Mouse (Mus musculus) skeletal muscle tissue, adult 2 months (tissue): ENCODE results near the gene Susd4.
A peak's percentile ranks its signal among the peaks of the same experiment; 100 is the strongest.

Experiments used
- DNase-seq: peaks from one replicate; pipeline ENCODE4 v3.0.0-alpha.2; 2012; ENCODE audit warnings: low read depth, low spot score

Gene Susd4

DNA sequence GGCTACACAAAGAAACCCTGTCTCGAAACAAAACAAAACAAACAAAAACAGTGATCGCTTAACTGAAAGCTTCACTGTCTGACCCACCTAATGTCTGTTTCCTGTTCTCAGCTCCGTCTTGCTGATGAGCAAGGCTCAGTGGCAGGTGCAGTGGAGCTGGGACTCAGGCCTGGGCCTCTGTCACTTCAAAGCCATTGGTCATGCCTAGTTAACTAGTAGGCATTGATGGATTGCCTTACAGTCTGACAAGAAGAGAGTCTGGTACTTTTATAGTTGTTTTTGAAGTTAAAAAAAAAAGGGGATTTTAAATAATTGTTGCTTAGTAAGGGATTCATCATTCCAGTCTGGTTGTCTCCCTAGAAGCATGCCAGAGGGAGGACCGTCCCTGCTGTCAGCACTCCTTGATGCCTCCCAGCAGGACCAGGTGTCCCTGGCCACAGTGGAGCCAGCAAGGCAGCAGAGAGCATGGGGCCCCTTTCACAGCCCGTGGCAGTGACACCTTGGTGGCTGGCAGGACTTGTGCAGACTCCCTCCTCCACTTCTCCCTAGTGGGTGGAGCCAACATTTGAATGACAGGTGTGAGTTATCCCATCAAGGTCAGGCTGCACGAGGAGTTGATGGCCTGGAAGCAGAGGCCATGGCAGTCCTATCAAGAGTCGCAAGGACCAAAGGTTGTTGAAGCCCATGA, 98.2 kb downstream of the Susd4 start:
- DNase-seq, result no peak

GRCm38 (mm10) chr1:182863396-182863795, 99.7 kb downstream of the Susd4 start:
- no peak for DNase-seq

DNA sequence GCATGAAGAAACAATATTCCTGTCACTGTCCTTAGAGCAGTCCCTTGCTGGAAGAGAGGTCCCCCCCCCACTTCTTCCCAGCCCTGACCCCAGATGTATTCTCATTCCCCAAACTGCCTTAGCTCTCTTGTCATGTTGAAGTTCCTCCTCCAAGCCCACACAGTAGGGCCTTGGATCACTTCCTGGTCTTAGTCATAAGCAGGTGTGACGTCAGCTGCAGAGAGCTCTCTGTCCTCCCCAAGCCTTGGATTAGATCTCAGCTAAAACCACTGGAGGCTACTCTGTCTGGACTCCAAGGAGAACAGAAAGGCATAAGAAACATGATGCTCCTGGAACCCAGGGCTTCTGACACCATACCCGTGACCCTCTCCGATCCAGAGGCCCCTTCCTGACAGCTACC, 104.2 kb downstream of the Susd4 start:
- DNase-seq, result no peak

- peak; percentile 35 for DNase-seq
Observed at GRCm38 (mm10) chr1:182868432-182869113, 104.9 kb downstream of the Susd4 start.

GRCm38 (mm10) chr1:182869114-182869456, 105.4 kb downstream of the Susd4 start:
- no peak for DNase-seq

GRCm38 (mm10) chr1:182878156-182878555, 114.5 kb downstream of the Susd4 start:
- DNase-seq, result no peak

- DNase-seq, result peak; percentile 49
Observed at GRCm38 (mm10) chr1:182878719-182879118, 115.1 kb downstream of the Susd4 start.

DNA sequence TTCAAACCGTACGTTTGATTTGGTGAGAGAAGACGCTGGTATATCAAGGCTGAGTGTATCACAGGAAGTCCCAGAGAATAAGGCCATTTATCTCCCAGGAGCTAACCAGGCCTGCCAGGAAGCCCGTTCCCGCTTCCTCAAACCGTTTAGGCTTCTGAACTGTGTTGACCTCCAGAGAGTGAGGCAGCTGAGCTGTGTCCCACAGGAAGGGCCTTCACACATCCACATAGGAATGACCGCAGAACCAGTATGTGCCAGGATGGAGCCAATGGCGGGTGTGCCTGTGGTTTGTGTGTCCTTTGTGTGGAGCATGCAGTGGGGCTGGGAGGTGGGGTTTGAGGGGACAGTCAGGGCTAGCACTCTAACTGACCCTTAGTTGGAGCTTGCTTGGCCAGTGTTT, 117.6 kb downstream of the Susd4 start:
- no peak for DNase-seq

- DNase-seq, result no peak
Observed at GRCm38 (mm10) chr1:182882611-182883010, 119.0 kb downstream of the Susd4 start.

- DNase-seq, result peak; percentile 27
Observed at GRCm38 (mm10) chr1:182895698-182896097, 132.0 kb downstream of the Susd4 start.

- DNase-seq, result no peak
Observed at GRCm38 (mm10) chr1:182897071-182897470, 133.4 kb downstream of the Susd4 start.

DNA sequence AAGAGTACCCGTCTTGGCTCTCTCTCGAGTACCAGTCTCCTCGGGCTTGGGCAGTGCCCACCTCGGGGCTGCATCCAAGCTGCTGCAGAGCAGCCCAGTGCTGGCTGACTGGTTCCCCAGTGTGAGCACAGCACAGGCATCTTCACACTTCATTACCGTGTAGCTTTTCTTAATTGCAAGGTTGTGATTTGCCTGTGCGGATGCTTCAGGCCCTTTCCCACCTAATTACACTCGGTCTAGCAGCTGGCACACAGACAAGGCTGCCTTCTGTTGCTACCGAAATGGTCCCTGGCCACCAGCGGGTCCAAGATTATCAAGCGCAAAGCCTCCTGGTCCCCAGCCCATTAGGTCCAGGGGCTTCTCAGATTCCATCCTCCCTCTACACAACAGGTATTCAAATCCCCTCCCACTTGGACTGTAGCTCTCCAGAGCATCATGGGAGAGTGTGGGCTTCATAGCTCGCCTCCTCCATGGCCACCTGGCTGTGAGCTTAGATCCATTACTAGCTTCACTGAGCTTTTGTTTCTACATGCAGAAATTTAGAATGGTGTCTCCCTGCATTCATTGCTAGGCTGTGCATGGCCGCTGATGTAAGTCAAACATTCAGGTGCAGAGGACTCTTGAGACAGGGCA, 134.0 kb downstream of the Susd4 start:
- DNase-seq, result no peak

GRCm38 (mm10) chr1:182902095-182902494, 138.4 kb downstream of the Susd4 start:
- DNase-seq, result no peak

DNA sequence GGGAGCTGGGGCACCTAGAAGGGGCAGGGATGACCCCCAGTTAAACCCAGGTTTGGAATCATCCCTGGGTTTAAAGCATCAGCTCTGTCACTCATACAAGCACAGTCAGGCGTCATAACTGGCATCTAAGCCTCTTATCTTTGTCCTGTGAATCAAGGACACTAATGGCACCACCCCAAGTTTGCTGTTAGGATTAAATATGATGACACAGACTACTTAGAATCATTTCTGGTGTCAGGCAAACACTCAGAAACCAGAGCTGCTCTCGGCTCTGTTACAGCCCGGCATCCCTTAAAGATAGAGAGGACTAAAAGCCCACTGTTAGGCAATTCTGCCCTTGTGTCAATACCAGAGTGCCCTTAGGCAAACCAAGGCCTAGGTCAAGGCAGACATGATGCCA, 139.2 kb downstream of the Susd4 start:
- DNase-seq, result no peak

GRCm38 (mm10) chr1:182905669-182906068, 142.0 kb downstream of the Susd4 start:
- no peak for DNase-seq

DNA sequence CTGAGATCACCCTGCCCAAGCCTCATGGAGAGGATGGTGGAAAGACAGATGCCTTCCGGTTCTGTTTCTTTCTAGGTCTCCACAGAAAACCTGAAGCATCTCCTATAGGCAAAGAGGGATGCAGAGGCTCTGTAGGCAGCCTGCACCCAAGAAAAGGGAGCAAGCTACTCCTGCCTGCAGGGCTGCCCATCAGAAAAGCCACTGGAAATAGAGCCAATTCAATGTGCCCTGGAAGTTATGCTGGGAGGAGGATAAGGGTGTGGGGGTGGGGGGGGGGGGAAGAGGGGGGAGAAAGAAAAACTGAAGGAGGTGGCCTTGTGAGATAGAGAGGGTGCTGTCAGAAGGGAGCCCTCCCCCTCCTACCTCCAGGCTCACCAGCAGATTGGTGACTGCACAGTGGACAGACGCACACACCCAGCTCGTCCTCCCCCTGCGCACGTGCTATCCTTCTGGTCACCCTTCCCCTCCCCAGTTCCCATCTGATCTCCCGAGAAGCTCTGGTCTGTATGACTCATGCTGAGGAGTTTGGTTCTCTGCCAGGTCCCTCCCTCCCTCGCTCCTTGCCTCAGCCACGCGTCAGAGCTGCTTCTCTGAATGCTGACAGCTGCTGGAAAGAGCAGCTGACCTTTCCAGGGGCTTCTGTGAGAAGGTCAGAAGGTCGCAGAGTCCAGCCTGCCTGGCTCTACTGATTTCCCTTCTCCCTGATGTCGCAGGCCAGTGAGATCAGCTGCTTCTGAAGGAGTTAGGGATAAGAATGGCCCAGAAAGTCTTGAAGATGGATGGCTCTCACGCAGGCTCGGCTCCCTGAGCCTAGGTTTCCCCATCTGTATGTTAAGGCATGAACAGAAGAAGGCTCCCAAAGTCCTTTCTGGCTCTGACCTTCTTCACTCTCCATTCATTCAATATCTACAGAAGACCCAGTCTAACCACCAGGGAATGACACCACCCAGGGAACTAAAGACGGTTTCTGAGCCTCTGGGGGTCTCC, 144.7 kb downstream of the Susd4 start:
- peak; percentile 98 for DNase-seq

- DNase-seq, result no peak
Observed at GRCm38 (mm10) chr1:182909066-182909465, 145.4 kb downstream of the Susd4 start.

- DNase-seq, result no peak
Observed at GRCm38 (mm10) chr1:182909596-182909995, 145.9 kb downstream of the Susd4 start.

DNA sequence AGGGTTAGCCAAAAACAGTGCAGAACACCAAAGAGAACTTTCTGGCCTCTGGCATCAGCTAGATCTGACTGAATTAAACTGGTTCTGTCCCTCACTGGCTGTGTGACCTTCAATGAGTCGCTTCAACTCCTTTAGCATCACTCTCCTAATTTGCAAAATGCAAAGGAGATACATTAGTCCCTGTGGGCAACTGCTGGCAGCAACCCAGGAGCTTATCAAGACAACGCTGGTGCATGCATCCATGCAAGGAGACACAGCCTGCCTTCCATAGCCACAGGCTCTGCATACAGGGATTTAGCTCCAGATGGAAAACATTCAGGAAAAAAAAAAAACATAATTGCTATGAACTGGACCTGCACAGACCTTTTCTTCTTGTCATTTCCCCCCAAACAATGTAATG, 148.9 kb downstream of the Susd4 start:
- no peak for DNase-seq

GRCm38 (mm10) chr1:182914121-182914908, 150.7 kb downstream of the Susd4 start:
- no peak for DNase-seq

GRCm38 (mm10) chr1:182916166-182916565, 152.5 kb downstream of the Susd4 start:
- no peak for DNase-seq
